Mouse (Mus musculus) embryo, embryonic 11 days (tissue): ENCODE data around the gene Defb22.

Source experiments
- DNase-seq: peaks from one replicate; pipeline ENCODE4 v3.0.0-alpha.2; 2015

Defb22 gene

DNA sequence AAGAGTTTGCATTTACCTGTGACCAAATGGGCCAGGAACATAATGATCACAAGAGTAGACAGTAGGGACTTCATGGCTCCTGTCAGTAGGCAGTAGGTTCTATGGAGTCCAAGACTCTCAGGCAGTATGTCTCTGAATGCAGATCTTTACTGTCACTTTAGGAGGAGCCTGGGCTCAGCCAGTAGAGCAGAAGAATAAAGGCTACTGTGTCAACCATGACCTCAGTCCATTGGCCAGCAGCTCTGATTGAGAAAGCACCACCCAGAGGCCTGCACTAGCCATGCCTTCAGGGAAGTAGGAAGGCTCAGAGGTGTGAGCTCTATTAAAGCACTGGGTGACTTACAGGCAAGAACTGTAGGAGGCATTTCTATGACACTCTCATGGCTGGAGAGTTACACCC, at the start of gene Defb22:
Defb22 (minus strand) TSS at position 101 of the 400 bp plus-strand sequence.
- DNase-seq = no peak

DNA sequence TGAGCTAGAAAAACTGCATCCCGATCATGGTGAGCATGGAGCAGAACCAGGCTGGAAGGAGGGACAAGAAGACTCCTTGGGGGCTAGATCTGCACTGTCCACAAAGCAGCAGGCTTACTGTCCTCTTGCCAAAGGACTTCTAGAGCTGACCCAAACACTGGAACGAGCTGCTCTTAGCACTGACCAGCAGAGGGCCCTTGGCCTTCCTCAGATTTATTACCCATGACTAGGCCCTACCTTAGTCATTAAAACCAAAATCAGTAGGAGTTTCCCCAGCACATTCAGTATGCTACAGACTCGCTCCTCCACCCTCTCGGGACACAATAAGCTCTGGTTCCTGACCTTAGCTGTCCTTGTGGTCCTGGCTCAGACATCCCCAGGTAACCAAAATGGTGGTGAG, 28.0 kb upstream of the Defb22 start, which contains the start of gene Defb28:
Defb28 (plus strand) TSS at position 275 of the 400 bp plus-strand sequence.
- DNase-seq = peak; percentile 7

DNA sequence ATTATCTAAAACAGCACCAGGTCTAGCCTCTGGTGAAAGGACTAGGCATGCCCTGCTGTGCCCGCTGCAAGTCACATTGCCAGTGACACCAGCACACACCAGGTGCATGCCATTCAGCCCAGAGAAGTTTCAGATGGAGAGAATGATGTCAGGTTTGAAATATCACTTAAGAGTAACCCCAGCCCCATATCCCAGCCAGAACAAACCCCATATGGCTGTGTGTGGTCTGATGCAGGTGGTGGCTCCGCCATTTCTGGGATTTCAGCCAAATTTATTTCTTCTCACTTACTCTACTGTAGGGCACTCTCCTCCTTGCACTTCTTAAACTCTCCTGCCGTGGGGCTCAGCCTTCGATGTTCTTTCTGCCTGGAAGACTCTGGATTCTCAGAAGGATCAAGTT, 26.1 kb upstream of the Defb22 start:
- no peak for DNase-seq

DNA sequence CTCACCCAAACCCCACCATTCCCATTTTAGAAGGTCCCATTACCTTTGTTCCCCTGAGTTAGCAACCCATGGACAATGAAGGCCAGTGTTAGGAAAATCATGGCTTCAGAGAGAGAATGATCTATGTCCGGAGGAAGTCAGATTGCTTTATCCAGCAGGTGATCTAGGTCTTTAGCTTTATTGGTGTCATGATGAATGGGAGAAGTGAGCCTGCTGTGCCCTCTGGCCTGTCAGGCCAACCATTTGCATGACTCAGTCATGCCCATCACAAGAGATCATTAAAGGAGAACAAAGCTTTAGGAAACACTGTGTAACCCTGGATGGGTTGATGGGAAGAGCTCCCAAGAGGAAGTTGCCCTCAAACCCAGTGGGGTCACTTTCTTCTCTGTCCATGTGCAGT, 21.7 kb upstream of the Defb22 start, which contains the start of gene Defb26:
Defb26 (minus strand) TSS at position 101 of the 400 bp plus-strand sequence.
- no peak for DNase-seq

DNA sequence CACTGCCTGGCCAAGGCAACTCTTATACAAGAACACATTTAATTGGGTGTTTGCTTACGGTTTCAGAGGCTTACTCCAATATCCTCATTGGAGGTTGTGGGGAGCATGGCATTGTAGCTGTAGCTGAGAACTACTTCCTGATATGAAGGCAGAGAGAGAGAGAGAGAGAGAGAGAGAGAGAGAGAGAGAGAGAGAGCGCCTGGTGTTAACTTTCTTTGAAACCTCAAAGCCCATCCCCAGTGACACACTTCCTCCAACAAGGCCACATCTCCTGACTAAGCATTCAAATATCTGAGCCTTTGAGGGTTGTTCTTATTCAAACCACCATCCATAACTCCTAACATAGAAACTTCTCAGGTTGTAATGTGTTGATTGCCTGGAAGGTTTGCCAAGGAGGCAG, 14.0 kb upstream of the Defb22 start:
- DNase-seq = no peak

DNA sequence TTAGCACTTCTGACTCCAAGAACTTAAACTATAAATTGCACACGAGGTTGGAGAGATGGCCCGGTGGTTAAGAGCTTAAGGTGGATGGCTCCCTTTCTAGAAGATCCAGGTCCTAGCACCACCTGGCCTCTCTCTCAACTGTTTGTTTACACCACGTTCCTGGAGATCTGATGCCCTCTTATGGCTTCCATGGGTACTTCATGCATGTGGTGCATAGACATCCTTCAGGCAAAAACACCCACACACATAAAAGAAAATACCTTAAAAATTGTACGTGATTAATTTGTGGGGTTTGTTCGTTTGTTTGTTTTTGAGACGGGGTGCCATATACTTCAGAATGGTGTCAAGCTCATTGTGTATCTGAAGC, 10.9 kb upstream of the Defb22 start:
- no peak for DNase-seq

DNA sequence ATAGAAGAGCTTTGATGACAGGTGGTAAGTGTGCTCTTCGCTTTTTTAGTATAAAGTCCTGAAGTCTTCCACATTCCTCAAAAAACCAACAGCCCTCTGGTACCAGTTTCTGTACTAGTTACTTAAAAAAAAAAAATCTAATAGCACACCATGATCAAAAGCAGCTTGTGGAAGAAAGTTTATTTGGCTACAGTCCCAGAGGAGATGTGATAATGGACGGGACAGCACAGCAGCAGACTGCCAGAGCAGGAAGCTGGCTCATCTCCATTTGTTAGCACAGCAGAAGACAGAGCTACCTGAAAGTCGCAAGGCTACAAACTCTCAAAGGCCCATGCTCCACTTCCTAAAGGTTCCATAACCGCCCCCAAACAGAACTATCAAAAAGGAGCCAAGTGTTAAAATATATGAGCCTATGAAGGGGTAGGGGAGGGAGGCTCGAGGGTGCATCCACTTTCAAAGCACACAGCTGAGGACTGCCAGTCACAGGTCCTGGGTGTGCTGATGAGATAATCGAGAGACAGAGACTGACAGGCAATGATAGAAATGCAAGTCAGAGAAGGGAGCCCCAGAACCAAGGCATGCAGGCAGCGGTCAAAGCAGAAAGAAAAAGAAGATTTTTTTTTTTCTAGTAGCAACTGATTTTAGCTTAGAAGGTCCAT, 10.4 kb upstream of the Defb22 start:
- DNase-seq = no peak

DNA sequence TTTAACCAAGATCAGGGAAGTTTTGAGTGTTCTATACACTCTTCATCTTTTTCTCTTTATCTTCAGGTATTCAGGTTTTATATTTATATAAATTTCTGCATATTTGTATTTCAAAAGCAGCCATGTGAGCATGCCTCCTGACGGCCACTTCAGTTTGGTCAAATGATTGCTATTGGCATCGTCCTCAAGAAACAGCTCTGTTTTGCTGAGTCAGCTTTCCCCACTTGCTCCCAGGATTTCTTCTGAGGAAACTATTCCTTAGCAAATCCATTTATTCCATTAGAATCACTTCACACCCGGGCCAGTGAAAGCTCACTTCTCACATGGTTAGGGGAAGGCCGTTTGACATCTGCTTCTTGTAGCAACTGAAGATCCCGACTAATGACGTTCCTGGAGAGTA, 8.1 kb upstream of the Defb22 start:
- no peak for DNase-seq

DNA sequence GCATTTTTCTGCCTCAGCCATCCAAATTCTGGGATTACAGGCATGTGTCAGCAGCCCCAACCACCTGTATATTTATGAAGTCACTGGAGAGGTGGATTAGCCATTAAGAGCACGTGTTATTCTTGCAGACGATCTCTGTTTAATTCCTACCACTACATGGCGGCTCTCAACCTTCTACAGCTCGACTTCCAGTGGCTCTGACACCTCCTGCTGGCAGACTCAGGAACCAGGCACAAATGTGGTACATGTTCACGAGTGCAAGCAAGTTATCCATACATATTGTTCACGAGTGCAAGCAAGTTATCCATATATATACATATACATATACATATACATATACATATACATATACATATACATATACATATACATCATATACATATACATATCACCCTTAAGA, 3.2 kb upstream of the Defb22 start:
- no peak for DNase-seq

DNA sequence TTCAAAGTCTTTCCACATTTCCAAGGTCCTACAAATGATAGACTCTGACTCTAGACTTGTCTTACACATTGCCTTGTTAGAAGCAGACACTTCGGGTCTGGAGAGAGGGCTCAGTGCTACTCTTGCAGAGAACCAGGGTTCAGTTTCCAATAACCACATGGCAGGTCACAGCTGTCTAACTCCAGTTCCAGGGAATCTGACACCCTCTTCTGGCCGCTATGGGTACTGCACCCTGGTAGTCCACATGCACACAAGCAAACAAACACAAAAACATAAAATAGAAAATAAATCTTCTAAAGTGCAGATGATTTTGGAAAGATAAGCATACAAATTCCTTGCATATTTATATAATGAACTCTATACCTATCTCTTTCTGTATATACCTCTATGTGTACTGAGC, 2.9 kb downstream of the Defb22 start:
- DNase-seq = no peak

DNA sequence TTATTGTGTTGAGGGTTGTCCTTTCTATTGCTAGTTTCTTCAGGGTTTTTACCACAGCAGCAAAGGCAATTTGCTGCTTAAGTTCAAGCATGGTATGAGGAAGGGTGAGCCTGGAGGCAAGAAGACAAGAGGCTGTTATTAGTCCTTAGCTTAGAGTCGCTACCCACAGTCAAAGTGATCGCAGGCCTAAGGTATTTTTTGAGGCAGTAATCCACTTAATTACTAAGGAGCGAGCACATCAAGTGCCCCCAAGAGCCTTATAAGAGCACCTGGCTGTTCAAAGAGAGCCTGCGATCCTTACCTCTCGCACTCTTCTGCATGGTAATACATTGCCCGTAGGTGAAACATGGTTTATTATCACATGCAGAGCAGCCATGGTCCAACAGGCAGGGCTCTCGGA, 8.2 kb downstream of the Defb22 start:
- DNase-seq = no peak

DNA sequence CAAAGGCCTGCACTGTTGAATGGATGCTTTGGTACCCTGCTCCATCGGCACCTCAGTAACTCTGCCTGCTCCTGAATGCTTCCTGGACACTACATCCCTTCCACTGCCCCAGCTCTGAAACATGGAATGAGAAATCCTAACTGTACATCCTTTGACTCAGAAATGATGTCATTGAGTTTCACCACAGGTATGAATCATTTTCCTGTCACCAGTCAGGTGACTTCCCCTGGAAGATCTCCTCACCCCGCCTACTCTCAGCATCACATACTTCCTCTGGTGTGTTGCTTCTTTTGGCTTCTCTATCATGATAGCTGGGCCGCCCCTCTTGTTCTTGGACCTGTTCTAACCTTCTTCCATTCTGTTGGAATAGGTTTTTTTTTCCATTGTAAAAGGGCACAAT, 9.1 kb downstream of the Defb22 start:
- DNase-seq = no peak

DNA sequence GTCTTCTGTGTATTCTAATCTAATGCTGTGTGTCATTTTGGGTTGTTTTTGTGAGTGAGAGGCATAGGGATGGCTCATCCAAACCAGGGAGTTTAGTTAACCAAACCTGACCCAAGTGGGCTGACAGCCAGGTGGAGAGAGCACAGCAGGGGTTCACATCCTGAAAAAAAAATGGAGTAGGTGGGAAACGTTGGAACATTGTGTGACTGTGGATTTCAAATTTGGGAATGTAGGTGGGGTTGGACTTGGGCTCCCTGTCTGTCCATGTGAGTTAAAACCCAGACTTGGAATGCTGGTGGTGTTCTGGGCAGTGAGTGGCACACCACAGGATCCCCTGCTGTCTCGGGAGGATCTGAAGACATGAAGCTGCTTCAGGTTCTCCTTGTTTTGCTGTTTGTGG, 13.2 kb downstream of the Defb22 start, which contains the start of gene Defb20:
Defb20 (plus strand) TSS at position 301 of the 400 bp plus-strand sequence.
- no peak for DNase-seq

DNA sequence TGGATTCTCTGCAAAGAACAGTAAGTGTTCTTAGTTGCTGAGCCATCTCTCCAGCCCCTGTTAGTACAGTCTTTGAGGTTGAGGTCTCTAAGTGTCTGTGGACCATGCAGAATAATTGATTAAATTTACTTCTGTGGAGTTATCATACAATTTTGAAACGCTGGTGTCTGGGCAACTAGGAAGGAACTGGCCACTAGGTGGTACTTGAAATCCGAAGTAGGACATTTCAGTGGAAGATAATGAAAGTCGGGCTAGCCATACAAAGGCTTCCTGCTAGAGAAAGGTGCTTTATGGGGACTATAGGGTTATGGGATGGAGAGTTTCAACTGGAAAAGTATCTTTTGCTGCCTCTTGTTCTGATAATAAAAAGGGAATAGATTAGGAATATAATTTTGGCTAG, 17.5 kb downstream of the Defb22 start:
- no peak for DNase-seq

DNA sequence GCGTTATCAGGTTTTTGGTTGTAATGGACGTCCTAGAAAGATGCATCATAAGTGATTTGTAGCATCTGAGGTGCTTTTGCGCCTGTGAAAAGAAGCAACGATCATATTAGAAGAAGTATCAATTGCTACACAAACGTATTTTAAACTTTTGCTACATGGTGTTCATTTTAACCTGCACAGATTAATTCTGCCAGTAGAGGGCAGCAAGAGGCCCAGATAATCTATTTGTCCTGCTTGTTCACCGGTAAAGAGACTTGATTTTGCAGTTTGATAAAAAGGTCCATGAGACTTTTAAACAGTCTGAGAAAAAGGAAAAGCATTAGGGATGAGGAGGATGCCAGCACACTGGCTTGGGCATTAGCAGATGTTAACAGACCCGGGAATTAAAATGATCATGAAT, 19.0 kb downstream of the Defb22 start:
- DNase-seq = peak; percentile 58

DNA sequence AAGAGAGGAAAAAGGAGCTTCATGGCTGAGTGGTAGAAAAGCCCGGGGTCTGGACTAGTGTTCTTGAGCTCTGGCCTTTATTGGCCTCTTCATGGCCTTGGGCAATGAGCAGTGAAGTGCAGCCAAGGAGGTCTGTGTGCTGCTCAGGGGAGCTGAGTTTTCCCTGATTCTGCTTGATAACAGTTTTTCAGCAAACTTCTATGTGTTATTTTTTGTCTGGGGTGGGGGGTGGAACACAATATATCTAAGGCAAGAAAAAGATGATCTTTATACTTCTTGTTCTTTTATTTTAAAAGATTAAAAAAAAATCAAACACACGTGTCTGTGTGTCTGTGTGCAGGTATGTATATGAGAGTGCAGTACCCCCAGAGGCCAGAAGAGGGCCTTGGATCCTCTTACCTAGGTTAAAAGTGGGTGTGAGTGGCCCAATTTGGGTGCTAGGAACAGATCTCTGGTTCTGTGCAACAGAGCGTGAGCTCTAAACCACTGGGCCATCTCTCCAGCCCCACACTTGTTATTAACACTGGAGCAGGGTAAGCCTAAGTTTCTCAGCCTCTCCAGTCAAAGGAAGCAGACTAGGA, 25.3 kb downstream of the Defb22 start, which contains the start of gene Defb23:
Defb23 (minus strand) TSS at position 51 of the 581 bp plus-strand sequence.
- no peak for DNase-seq

DNA sequence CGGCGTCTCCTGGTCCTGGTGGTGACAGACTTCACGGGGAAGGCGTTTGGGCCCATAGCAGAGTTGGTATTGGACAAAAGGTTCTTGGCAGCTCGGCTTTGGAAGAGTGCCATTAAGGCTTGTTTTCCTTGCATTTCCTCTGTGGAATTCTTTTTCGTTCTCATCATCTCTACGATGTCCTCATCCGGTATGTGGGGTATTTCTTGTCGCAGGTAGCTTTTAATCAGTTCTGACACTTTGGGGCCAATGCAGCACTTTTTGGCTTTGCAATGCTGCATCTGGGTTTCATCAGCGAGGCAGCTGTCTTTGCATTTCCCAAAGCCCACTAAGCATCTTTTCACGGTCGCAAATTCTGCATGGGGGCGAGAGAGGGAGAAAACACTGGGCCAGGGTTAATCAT, 30.7 kb downstream of the Defb22 start:
- DNase-seq = no peak

DNA sequence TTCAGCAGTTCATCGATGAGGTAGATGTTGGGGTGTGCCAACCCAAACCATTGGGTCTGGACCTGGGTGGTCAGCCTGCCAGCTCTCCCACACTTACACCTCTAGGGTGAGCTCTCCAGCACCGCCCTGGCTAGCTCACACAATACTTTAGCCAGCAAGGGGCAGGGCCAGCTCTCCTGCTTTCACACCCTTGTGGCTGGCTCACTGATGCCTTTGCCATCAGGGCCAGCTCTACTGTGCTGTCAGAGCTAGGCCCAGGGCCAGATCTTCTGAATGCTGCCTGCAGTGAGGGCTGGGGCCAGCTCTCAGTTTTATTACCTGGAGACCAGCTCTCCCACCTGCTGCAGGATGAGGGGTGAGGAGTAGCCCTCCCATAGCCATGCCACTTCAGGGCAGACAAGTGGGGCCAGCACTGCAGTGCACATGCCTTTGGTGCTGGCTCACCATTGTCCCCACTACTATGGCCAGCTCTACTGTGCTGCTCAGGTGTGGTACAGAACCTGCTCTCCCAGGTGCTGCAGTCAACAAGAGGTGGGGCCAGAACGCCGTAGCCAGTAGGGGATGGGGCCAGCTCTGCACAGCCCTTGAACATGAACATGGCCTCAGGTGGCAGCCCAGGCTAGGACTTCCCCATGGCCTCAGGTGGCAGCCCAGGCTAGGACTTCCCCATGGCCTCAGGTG, 37.7 kb downstream of the Defb22 start:
- no peak for DNase-seq

DNA sequence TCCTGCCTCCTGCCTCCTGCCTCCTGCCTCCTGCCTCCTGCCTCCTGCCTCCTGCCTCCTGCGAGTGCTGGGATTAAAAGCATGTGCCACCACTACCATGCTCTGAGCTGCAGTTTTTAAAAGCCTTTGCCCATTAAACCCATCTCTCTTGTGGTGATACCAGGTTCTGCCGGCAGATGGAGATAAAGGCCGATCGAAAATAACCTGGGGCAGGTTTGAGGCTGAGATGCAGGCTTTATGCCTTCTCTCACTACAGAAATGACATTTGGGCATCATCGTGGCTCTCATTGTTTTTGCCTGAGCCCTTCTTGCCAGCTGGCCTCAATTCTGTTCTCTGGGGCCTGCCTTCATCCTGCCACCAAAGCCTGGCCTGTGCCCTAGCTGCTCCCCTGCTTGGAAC, 39.7 kb downstream of the Defb22 start:
- DNase-seq = peak; percentile 65

DNA sequence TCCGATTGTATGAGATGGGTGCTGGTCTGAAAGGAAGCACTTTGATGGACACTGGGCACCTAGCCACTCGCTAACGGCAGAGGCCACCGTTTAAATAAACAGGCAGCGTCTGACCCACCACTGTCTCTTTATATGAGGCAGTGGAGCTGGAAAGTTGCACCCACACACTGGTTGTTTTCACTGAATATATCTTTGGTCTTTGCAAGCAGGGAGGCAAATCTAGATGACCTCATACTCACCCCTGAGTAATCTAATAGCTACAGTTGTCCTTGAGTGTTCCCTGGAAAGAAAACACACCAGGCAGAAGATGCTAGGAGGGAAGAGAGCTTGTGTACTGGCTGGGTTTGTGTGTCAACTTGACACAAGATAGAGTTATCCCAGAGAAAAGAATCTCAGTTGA, 42.5 kb downstream of the Defb22 start:
- no peak for DNase-seq

DNA sequence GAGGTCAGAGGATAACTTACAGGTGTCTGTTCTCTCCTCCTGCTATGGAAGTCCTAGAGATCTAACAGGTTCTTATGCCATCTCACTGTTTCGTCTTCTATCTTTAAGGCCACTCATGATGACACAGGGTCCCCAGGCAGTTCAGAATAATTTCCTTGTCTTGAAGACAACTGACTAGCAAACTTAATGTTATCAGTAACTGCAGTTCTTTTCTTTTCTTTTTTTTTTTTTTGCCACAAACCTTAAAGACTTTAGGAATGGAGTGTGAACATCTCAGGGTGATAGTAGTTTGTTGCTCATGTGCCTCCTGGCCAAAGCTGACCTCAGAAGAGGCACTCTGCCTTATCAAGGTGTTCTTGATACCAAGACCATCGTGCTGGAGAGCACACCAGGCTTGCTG, 43.3 kb downstream of the Defb22 start:
- DNase-seq = no peak

DNA sequence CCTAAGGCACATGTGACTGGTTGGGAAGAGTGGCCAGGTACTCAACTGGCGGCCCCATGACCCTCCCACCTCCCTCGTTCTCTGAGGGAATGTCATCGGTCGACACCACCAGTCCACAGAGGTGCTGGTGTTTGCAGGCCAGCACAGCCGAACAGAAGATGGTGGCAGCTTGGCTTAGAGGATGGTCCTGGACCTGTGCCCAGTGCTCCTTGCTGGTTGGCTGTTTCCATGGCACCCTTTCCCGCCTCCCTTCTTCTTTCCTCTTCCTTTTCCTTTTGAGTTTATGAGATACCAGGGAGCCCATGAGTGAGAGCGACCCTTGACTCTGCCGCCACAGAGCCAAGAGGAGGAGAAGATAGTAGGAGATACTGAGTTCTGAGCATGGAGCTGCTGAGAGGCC, 46.7 kb downstream of the Defb22 start:
- DNase-seq = no peak

DNA sequence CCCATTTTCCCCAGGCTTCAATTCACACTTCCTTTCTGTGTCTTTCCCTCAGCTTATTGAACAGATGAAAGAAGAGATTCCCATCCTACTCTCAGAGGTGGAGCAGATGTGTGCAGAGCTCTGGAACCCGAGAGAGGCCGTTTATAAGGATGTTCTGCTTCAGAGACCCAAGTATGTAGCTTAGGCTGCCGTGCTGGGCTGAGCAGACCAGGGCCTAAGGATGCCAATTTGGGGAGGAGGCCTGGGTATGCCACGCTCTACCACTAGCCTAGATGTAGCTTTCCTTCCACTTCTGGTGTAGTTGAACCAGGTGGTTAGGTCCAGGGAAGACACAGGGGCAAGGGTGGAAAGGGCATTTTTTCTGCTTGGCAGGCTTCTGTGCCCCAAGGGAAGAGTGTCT, 47.6 kb downstream of the Defb22 start:
- no peak for DNase-seq

DNA sequence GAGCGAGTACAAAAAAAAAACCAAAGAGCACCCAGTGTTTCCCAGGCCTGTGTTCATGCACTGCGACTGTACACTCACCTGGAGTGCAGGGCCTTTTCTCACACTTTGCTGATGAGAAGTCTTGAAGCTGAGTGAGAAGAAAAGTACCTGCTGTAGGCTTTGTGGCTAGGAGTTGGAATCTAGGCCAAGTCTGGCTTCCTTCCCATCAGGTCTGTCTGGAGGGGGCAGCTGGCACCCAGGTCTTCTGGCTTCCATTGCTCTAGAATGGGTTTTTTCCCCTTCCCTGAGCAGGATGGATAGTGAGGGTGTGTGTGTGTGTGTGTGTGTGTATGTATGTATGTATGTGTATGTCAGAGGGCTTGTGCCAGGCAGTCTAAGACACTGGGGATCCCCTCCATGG, 50.1 kb downstream of the Defb22 start:
- DNase-seq = no peak
